ENCODE assay signal across 8 mouse cellular contexts in genomic region chr7:99534901-99535735, GRCm38 (mm10). TPM values are rescaled to one million over a fixed set of nuclear protein-coding genes. Genes with fewer than 3 reads are reported as not detected.
A peak's percentile ranks its signal among the peaks of the same experiment; 100 is the strongest.
DNase-seq lines count a peak whose midpoint lies in the region; ATAC-seq and TF ChIP-seq lines count a peak whose summit lies in the region.

TSS of gene Arrb1 (plus strand) at chr7:99535466.

- peak within 1 kb of the TSS; percentile 82 for H3K9ac ChIP-seq in kidney, embryonic 15.5 days
- H3K9ac ChIP-seq in liver, embryonic 11.5 days (ENCODE audit: low read depth, low read length) = peak within 1 kb of the TSS; percentile 94

- no peaks in the 10 kb centered on the region for H3K36me3 ChIP-seq in heart, embryonic 10.5 days
- no peaks in the 10 kb centered on the region for H3K36me3 ChIP-seq in kidney, embryonic 15.5 days
- no peaks in the 10 kb centered on the region; the same call in 1 of the 2 replicates for H3K36me3 ChIP-seq in liver, embryonic 11.5 days (ENCODE audit: control insufficient read depth, insufficient read depth, low read length)
- H3K36me3 ChIP-seq in myocyte (ENCODE audit: control insufficient read depth, insufficient read depth) = no peaks in the 10 kb centered on the region

- H3K4me1 ChIP-seq in embryonic fibroblast, embryonic 13.5 days (ENCODE audit: control insufficient read depth, insufficient read depth, low read length) = 0 out of 2 replicates have a peak, but pooled peaks cover 4% of the 10 kb centered on the region
- peaks cover 69% of the 10 kb centered on the region for H3K4me1 ChIP-seq in heart, embryonic 10.5 days
- H3K4me1 ChIP-seq in kidney, embryonic 15.5 days = peaks cover 56% of the 10 kb centered on the region
- H3K4me1 ChIP-seq in liver, embryonic 11.5 days (replicated peaks; ENCODE audit: control insufficient read depth, insufficient read depth, low read length) = peaks cover 80% of the 10 kb centered on the region

- no peak within 1 kb of the TSS for H3K27ac ChIP-seq in embryonic fibroblast, embryonic 13.5 days (ENCODE audit: insufficient read depth, low read length)
- peak within 1 kb of the TSS; percentile 97 for H3K27ac ChIP-seq in heart, embryonic 10.5 days
- H3K27ac ChIP-seq in kidney, embryonic 15.5 days = peak within 1 kb of the TSS; percentile 93
- peak within 1 kb of the TSS; percentile 97 for H3K27ac ChIP-seq in liver, embryonic 11.5 days (ENCODE audit: low read depth, low read length)

- peak within 1 kb of the TSS; percentile 38 for H3K4me3 ChIP-seq in embryonic fibroblast, embryonic 13.5 days (ENCODE audit: insufficient read depth, low read length)
- H3K4me3 ChIP-seq in heart, embryonic 10.5 days = peak within 1 kb of the TSS; percentile 81
- peak within 1 kb of the TSS; percentile 80 for H3K4me3 ChIP-seq in kidney, embryonic 15.5 days (replicated peaks)
- peak within 1 kb of the TSS; percentile 72 for H3K4me3 ChIP-seq in liver, embryonic 11.5 days (ENCODE audit: low read depth, low read length)
- H3K4me3 ChIP-seq in myocyte = peak within 1 kb of the TSS; percentile 21

- peak within 1 kb of the TSS; percentile 68 for H3ac ChIP-seq in myocyte (ENCODE audit: control insufficient read depth, insufficient read length)

- no peaks in the 10 kb centered on the region for H3K79me2 ChIP-seq in myocyte (ENCODE audit: control insufficient read depth, insufficient read depth)

- WGBS in heart, embryonic 10.5 days = under 1% methylated on average over 68 of the region's 68 CpGs
- WGBS in kidney, embryonic 15.5 days = under 1% methylated on average over 63 of the region's 68 CpGs
- WGBS in liver, embryonic 11.5 days = under 1% methylated on average over 68 of the region's 68 CpGs

- H3K4me2 ChIP-seq in kidney, embryonic 15.5 days = peak within 1 kb of the TSS; percentile 94
- H3K4me2 ChIP-seq in liver, embryonic 11.5 days = peak within 1 kb of the TSS; percentile 94
- peak within 1 kb of the TSS; percentile 69 for H3K4me2 ChIP-seq in myocyte (ENCODE audit: low read depth)

- DNase-seq in CD4-positive, CD25-positive, alpha-beta regulatory T cell, adult 2 months (ENCODE audit: low read depth, low spot score) = peak; percentile 93
- DNase-seq in brain, adult 2 months (ENCODE audit: low read depth, low spot score) = peak; percentile 96
- DNase-seq in heart, embryonic 10.5 days (ENCODE audit: low spot score) = peak; percentile 97
- peak; percentile 86 for DNase-seq in liver, embryonic 11.5 days (ENCODE audit: low spot score)
- DNase-seq in spleen, postnatal 4 days (ENCODE audit: low spot score in 2 of 2) = peak; percentile 85 to 93

- no peaks in the 10 kb centered on the region for H3K27me3 ChIP-seq in heart, embryonic 10.5 days (ENCODE audit: insufficient read depth, poor library complexity, severe bottlenecking)
- no peaks in the 10 kb centered on the region for H3K27me3 ChIP-seq in kidney, embryonic 15.5 days
- no peaks in the 10 kb centered on the region for H3K27me3 ChIP-seq in liver, embryonic 11.5 days (replicated peaks; ENCODE audit: control insufficient read depth, insufficient read depth, low read length)
- H3K27me3 ChIP-seq in myocyte (ENCODE audit: control insufficient read depth, insufficient read depth, insufficient read length) = no peaks in the 10 kb centered on the region

- no peak for TF ChIP-seq CTCF in embryonic fibroblast, embryonic 13.5 days (IDR thresholded peaks at IDR 0.05; ENCODE audit: borderline replicate concordance, insufficient read depth, low read length)

- peak; percentile 43; the same call in 1 of the 2 replicates for TF ChIP-seq POLR2A in embryonic fibroblast, embryonic 13.5 days (IDR thresholded peaks at IDR 0.05; ENCODE audit: low read depth, low read length)
- TF ChIP-seq POLR2A in myocyte (IDR thresholded peaks at IDR 0.05; ENCODE audit: insufficient read length, low read depth) = peak; percentile 42

- H3K9me3 ChIP-seq in heart, embryonic 10.5 days = no peaks in the 10 kb centered on the region
- no peaks in the 10 kb centered on the region for H3K9me3 ChIP-seq in kidney, embryonic 15.5 days (replicated peaks)
- no peaks in the 10 kb centered on the region for H3K9me3 ChIP-seq in liver, embryonic 11.5 days (ENCODE audit: control insufficient read depth, low read length)

- ATAC-seq in kidney, embryonic 15.5 days (replicated peaks; ENCODE audit: low FRiP score) = peak; percentile 81
- ATAC-seq in liver, embryonic 11.5 days (replicated peaks; ENCODE audit: low FRiP score) = peak; percentile 88

TF ChIP-seq in myocyte, 11 proteins besides CTCF, POLR2A, EP300 and RAD21:
- peak in 1 of 3 experiments; percentile 45 for TF ChIP-seq MYOD1 (IDR thresholded peaks at IDR 0.05; ENCODE audit: control insufficient read depth in 1 of 3, insufficient read length in 2 of 3, low read depth in 2 of 3)
- no peak for TF ChIP-seq CEBPB (IDR thresholded peaks at IDR 0.05; ENCODE audit: insufficient read depth, poor library complexity, severe bottlenecking)
- TF ChIP-seq MYOG (IDR thresholded peaks at IDR 0.05; ENCODE audit: control insufficient read depth in 1 of 3, insufficient read depth in 1 of 3, insufficient read length in 2 of 3, low read depth in 2 of 3) = peak in 1 of 3 experiments; percentile 17

RNA-seq across cellular contexts. Expression of gene Arrb1, which starts in this region (rescaled TPM):
- polyA plus RNA-seq in embryonic fibroblast, embryonic 13.5 days (2011; ENCODE audit: insufficient read length, low read depth, missing spikeins) = 6.4 and 6.6 TPM in 2 replicates
- 13.1 and 17.9 TPM in 2 replicates for polyA plus RNA-seq in heart, embryonic 10.5 days (2016; fragmentation: Nextera tagmentation; extraction: Ambion mirVana)
- 9.4 and 11.7 TPM in 2 replicates for polyA plus RNA-seq in kidney, embryonic 15.5 days (2015; fragmentation: Nextera tagmentation; extraction: Ambion mirVana)
- 27.9 and 28.9 TPM in 2 replicates for polyA plus RNA-seq in liver, embryonic 11.5 days (2014; fragmentation: Nextera tagmentation; extraction: Ambion mirVana)
- 5.1 TPM for polyA plus RNA-seq in myocyte (2012; fragmentation: generic; extraction: Trizol)

Comparison
In these comparisons a context has a peak if more than half of its experiments do, and no peak if none do; other contexts are left out.
1. H3K4me3 ChIP-seq: peak in every context shown above with its lines; median percentile 81 in heart, embryonic 10.5 days; 80 in kidney, embryonic 15.5 days; 72 in liver, embryonic 11.5 days; 38 in embryonic fibroblast, embryonic 13.5 days; 21 in myocyte.